In the genomic region with DNA sequence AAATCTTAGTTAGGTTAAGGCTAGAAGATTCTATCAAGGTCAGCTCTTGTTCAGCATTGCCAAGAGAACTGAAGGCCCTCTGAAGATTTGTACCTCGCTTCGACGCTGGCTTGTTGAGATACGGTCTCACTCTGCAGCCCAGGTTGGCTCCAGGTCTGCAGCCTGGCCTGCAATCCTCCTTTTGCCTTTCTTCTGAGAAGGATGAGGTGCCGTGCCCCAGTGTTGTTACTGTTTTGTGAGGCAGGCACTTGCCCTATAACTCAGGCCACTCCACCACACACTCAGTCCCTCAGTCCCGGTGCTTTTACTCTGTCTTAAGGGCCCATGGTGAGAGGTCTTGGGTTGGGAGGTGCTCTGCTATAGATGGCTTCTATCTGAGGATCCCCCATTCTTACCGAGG, we compare ENCODE assay signal across 16 mouse cellular contexts. TPM values are rescaled to one million over a fixed set of nuclear protein-coding genes. Genes with fewer than 3 reads are reported as not detected.
DNase-seq lines count a peak whose midpoint lies in the region; ATAC-seq and TF ChIP-seq lines count a peak whose summit lies in the region.
"Had no signal": no experiment of that assay in that cellular context is flagged by ENCODE, and none has a peak within 500 bp of the region (broad histone marks: within the 10 kb centered on the region; RNA-seq: fewer than 3 reads in every experiment).

No protein-coding gene starts in this region.

- no peaks in the 10 kb centered on the region for H3K27me3 ChIP-seq in stomach, postnatal 0 days (ENCODE audit: control insufficient read depth, insufficient read depth, low read length)

- intact Hi-C loops in heart, postnatal 14 days (cut with DNase I) = no loop called here

- peak; percentile 90 for DNase-seq in heart, adult 11 months
- no peak for DNase-seq in heart, postnatal 14 days
- peak; percentile 5 for DNase-seq in kidney, postnatal 10 days
- DNase-seq in kidney, postnatal 14 days = no peak
- peak; percentile 2 for DNase-seq in urinary bladder, postnatal 14 days (ENCODE audit: low spot score)
- DNase-seq in urinary bladder, postnatal 4 days (ENCODE audit: low spot score in 2 of 2) = no peak
- DNase-seq in stomach, postnatal 0 days (ENCODE audit: low spot score) = no peak
- no peak for DNase-seq in c-Kit-positive CD71-positive TER-119-positive erythroid progenitor cells, embryonic 14.5 days (ENCODE audit: low spot score)
- DNase-seq: right cerebral cortex, adult 18-20 months; thymus, postnatal 25 days had no signal

- ATAC-seq in stomach, postnatal 0 days (ENCODE audit: low FRiP score, low TSS enrichment) = no peak
- ATAC-seq: midbrain, embryonic 15.5 days had no signal

- H3K27ac ChIP-seq in stomach, postnatal 0 days (replicated peaks) = peak overlapping the region; percentile 78; the same call in 1 of the 2 replicates
- H3K27ac ChIP-seq: hindbrain, embryonic 10.5 days; midbrain, embryonic 15.5 days; neural tube, embryonic 13.5 days had no signal

- H3K9me3 ChIP-seq in stomach, postnatal 0 days (ENCODE audit: control insufficient read depth, low read length) = no peaks in the 10 kb centered on the region
- H3K9me3 ChIP-seq: hindbrain, embryonic 10.5 days; midbrain, embryonic 15.5 days; neural tube, embryonic 13.5 days had no signal

- WGBS in stomach, postnatal 0 days = 81% methylated on average over 7 of the region's 7 CpGs

- no peaks in the 10 kb centered on the region for H3K36me3 ChIP-seq in stomach, postnatal 0 days (ENCODE audit: control insufficient read depth, insufficient read depth, low read length)
- H3K36me3 ChIP-seq: midbrain, embryonic 15.5 days; neural tube, embryonic 13.5 days had no signal

- peak overlapping the region; percentile 97 for H3K9ac ChIP-seq in stomach, postnatal 0 days (ENCODE audit: low read length)
- H3K9ac ChIP-seq: midbrain, embryonic 15.5 days; neural tube, embryonic 13.5 days had no signal

- H3K4me3 ChIP-seq in stomach, postnatal 0 days (ENCODE audit: low read depth, low read length) = peak overlapping the region; percentile 92; the same call in 1 of the 2 replicates
- H3K4me3 ChIP-seq: hindbrain, embryonic 10.5 days; midbrain, embryonic 15.5 days; neural tube, embryonic 13.5 days had no signal

- H3K4me1 ChIP-seq in stomach, postnatal 0 days (replicated peaks; ENCODE audit: control insufficient read depth, insufficient read depth) = peaks cover 21% of the 10 kb centered on the region

- TF ChIP-seq EP300 in stomach, postnatal 0 days (optimal IDR thresholded peaks at IDR 0.05) = no peak

- TF ChIP-seq CTCF in stomach, postnatal 0 days (IDR thresholded peaks at IDR 0.05; ENCODE audit: low read depth) = no peak

- H3K4me2 ChIP-seq in stomach, postnatal 0 days (replicated peaks; ENCODE audit: low read depth) = peak overlapping the region; percentile 76
- H3K4me2 ChIP-seq: midbrain, embryonic 15.5 days had no signal

RNA-seq across cellular contexts. Expression of gene Tmbim1, which starts 3.2 kb away (rescaled TPM):
- 10 to 100 TPM; 34.6 to 39.4 TPM for total RNA-seq in heart, postnatal 14 days (2021)
- polyA plus RNA-seq in stomach, postnatal 0 days (2015; fragmentation: Nextera tagmentation; extraction: Ambion mirVana) = 109 and 118 TPM in 2 replicates

RNA-seq across cellular contexts. Expression of gene Pnkd, which starts 17.5 kb away (rescaled TPM):
- 100 to 1,000 TPM; 190 to 191 TPM for total RNA-seq in heart, postnatal 14 days (2021)
- polyA plus RNA-seq in stomach, postnatal 0 days (2015; fragmentation: Nextera tagmentation; extraction: Ambion mirVana) = 84.8 and 88.2 TPM in 2 replicates

RNA-seq across cellular contexts. Expression of gene Aamp, which starts 17.7 kb away (rescaled TPM):
- total RNA-seq in heart, postnatal 14 days (2021) = 10 to 100 TPM; 95.5 to 98.9 TPM
- 154 and 157 TPM in 2 replicates for polyA plus RNA-seq in stomach, postnatal 0 days (2015; fragmentation: Nextera tagmentation; extraction: Ambion mirVana)

RNA-seq across cellular contexts. Expression of gene Gpbar1, which starts 23.9 kb away (rescaled TPM):
- not detected for total RNA-seq in heart, postnatal 14 days (2021)
- polyA plus RNA-seq in stomach, postnatal 0 days (2015; fragmentation: Nextera tagmentation; extraction: Ambion mirVana) = 0.51 and 0.63 TPM in 2 replicates
- total RNA-seq: common myeloid progenitor, adult 5-6 weeks; left cerebral cortex, adult 8-10 months; MEL had no signal
- polyA plus RNA-seq: neural tube, embryonic 13.5 days had no signal

RNA-seq across cellular contexts. Expression of gene Catip, which starts 59.7 kb away (rescaled TPM):
- under 1 TPM; 0.12 to 0.67 TPM for total RNA-seq in heart, postnatal 14 days (2021)
- polyA plus RNA-seq in stomach, postnatal 0 days (2015; fragmentation: Nextera tagmentation; extraction: Ambion mirVana) = 0.50 and 0.73 TPM in 2 replicates
- total RNA-seq: common myeloid progenitor, adult 5-6 weeks had no signal

Comparison
In these comparisons a context has a peak if more than half of its experiments do, and no peak if none do; other contexts are left out.
1. DNase-seq: peak in heart, adult 11 months (single experiment), kidney, postnatal 10 days (single experiment) and urinary bladder, postnatal 14 days (single experiment); none in heart, postnatal 14 days (0 of 2), kidney, postnatal 14 days (single experiment), urinary bladder, postnatal 4 days (0 of 2), stomach, postnatal 0 days (single experiment) and c-Kit-positive CD71-positive TER-119-positive erythroid progenitor cells, embryonic 14.5 days (single experiment).